Mouse (Mus musculus) kidney, adult 2 months (tissue): ENCODE results near the gene Psip1. TPM values are rescaled to one million over a fixed set of nuclear protein-coding genes. Genes with fewer than 3 reads are reported as not detected.

Experiments used
- DNase-seq: peaks from one replicate; pipeline ENCODE4 v3.0.0; 2021
- H3K27ac ChIP-seq: fragments of 200-500 bp; 2 replicates; pipeline ENCODE4 v1.5.1; 2012; ENCODE audit warnings: low read depth, low read length, control low read depth, inconsistent platforms; ENCODE audit not compliant: insufficient read depth
- H3K27me3 ChIP-seq: fragments of 200-500 bp; replicated peaks from 2 replicates; pipeline ENCODE4 v1.6.1; 2012; ENCODE audit warnings: mild to moderate bottlenecking, moderate library complexity, low read length, inconsistent platforms; ENCODE audit not compliant: control insufficient read depth, insufficient read depth
- H3K36me3 ChIP-seq: fragments of 200-500 bp; 2 replicates; pipeline ENCODE4 v1.6.1; 2012; ENCODE audit warnings: mild to moderate bottlenecking, moderate library complexity, low read length, inconsistent platforms; ENCODE audit not compliant: control insufficient read depth, insufficient read depth
- H3K4me1 ChIP-seq: fragments of 200-500 bp; 2 replicates; pipeline ENCODE4 v1.6.1; 2011; ENCODE audit warnings: low read length; ENCODE audit not compliant: control insufficient read depth, insufficient read depth
- H3K4me3 ChIP-seq: fragments of 200-500 bp; 2 replicates; pipeline ENCODE4 v1.5.1; 2011; ENCODE audit warnings: mild to moderate bottlenecking, low read depth, low read length, control low read depth; ENCODE audit not compliant: insufficient read depth
- CTCF ChIP-seq: fragments of 200-500 bp; conservative IDR thresholded peaks from 2 replicates; pipeline ENCODE4 v1.5.1; 2011; ENCODE audit warnings: low read depth, mild to moderate bottlenecking, control low read depth, low read length, moderate library complexity, mixed read lengths; ENCODE audit not compliant: insufficient read depth, insufficient read length
- POLR2A ChIP-seq: fragments of 200-500 bp; IDR thresholded peaks from one replicate; pipeline ENCODE4 v1.6.1; 2011; ENCODE audit warnings: low read depth, low read length, control low read depth
- WGBS: fragments of 180-500 bp; shearing (Covaris S2); methylation state at CpG from one replicate; pipeline ENCODE4 v1.1.7; 2018; 5-methylcytosine and 5-hydroxymethylcytosine counted together
- polyA plus RNA-seq: library from polyadenylated mRNA; depleted of rRNA; stranded (reverse); fragments of >200 nt; gene quantifications from 2 replicates; pipeline ENCODE4 v1.2.3, GENCODE M21; 2012

Gene Psip1
- polyA plus RNA-seq, 1 experiment, result 11.0 TPM

DNA sequence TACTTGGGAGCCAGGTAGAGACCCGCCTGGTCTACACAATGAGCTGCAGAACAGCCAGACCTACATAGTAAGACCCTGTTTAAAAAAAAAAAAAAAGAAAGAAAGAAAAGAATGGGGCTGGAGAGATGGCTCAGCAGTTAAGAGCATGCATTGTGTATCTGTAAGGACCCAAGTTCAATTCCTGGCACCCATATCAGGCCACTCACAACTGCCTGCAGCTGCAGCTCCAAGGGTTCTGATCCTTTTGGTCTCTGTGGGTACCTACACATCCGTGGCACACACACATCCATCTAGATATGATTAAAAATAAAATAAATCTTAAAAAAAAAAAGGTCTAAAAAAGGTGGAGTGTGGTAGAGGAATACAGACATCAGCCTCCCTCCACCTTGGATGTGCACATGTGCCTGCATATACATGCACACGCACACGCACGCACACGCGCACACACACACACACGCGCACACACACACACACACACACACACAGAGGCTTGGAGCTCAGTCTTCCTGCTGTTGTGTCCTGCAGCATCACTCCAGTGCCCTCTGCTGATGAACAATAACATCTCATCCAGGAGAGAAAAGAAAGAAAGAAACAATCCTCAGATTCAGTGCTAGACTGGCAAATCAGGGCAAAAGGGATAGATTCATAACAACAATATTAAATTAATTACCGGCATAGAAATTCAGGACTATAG lies 28.9 kb upstream of the Psip1 start:
- H3K36me3 ChIP-seq, result no peaks in the 10 kb centered on the region
- no peaks in the 10 kb centered on the region for H3K4me1 ChIP-seq
- H3K4me3 ChIP-seq, result no peak overlapping the region
- TF ChIP-seq POLR2A (no peak), CTCF (peak; percentile 30; the same call in 1 of the 2 replicates)
- no peak for DNase-seq
- no peak overlapping the region for H3K27ac ChIP-seq
- 83% methylated on average over 10 of the region's 10 CpGs for WGBS
- no peaks in the 10 kb centered on the region for H3K27me3 ChIP-seq

DNA sequence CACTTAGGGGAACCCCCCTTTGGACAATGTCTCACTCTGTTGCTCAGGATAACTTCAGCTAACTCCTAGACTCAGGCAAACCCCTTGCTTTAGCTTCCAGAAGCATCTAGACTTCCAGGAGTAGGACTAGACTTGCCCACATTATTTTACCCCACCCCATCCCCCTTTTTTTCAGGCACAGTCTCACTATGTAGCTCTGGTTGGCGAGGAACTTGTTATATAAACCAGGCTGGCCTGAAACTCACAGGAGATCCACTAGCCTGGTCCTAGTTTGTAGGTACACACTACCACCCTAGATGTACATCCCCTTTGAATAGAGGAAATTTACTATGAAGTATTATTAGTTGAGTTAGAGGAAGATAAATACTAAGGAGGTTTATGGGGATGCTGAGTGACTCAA lies 27.9 kb upstream of the Psip1 start:
- H3K27ac ChIP-seq, result no peak overlapping the region

GRCm38 (mm10) chr4:83512644-83513043 lies 26.4 kb upstream of the Psip1 start:
- no peak overlapping the region for H3K27ac ChIP-seq
- DNase-seq, result no peak
- WGBS, result 51% methylated on average over 2 of the region's 2 CpGs
- no peaks in the 10 kb centered on the region for H3K4me1 ChIP-seq
- H3K4me3 ChIP-seq, result no peak overlapping the region
- TF ChIP-seq CTCF (no peak), POLR2A (no peak)
- H3K27me3 ChIP-seq, result no peaks in the 10 kb centered on the region
- no peaks in the 10 kb centered on the region for H3K36me3 ChIP-seq

More for the DNA sequence above, 27.9 kb upstream of the Psip1 start:
- 90% methylated on average over 1 of the region's 1 CpGs for WGBS
- no peaks in the 10 kb centered on the region for H3K36me3 ChIP-seq
- TF ChIP-seq POLR2A, result no peak
- no peak for TF ChIP-seq CTCF
- no peak overlapping the region for H3K4me3 ChIP-seq
- H3K4me1 ChIP-seq, result no peaks in the 10 kb centered on the region
- no peak for DNase-seq
- H3K27me3 ChIP-seq, result no peaks in the 10 kb centered on the region

DNA sequence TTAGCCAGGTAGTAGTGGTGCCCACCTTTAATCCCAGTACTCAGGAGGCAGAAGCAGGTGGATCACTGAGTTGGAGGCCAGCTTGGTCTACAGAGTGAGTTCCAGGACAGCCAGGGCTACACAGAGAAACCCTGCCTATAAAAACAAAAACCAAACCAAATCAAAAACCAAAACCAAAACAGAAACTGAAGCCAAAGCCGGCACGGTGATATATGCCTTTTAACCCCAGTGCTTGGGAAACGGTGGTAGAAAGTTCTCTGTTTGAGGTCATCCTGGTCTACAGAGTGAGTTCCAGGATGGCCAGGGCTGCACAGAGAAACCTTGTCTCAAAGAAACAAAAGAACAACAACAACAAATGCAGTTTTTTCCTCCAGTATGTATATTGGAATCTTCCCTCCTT lies 26.0 kb upstream of the Psip1 start:
- Histone ChIP-seq H3K27ac (no peak overlapping the region), H3K27me3 (no peaks in the 10 kb centered on the region), H3K4me1 (no peaks in the 10 kb centered on the region), H3K4me3 (no peak overlapping the region), H3K36me3 (no peaks in the 10 kb centered on the region)
- 56% methylated on average over 3 of the region's 3 CpGs for WGBS
- TF ChIP-seq CTCF (no peak), POLR2A (no peak)
- no peak for DNase-seq

- WGBS, result 74% methylated on average over 8 of the region's 8 CpGs
These were observed 24.8 kb upstream of the Psip1 start for GRCm38 (mm10) chr4:83511083-83511482.

DNA sequence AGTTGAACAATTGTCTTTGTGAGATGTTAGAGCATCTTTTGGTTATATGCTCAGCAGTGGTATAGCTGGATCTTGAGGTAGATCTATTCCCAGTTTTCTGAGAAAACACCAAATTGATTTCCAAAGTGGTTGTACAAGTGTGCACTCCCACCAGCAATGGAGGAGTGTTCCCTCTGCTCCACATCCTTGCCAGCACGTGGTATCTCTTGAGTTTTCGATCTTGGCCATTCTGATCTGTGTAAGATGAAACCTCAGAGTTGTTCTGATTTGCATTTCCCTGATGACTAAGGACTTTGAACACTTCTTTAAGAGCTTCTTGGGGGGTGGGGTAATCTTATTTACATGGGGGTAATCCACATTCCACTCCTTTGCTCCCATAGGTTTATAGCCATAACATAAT lies 23.3 kb upstream of the Psip1 start:
- DNase-seq, result no peak
- no peaks in the 10 kb centered on the region for H3K27me3 ChIP-seq
- no peaks in the 10 kb centered on the region for H3K4me1 ChIP-seq
- WGBS, result 37% methylated on average over 2 of the region's 2 CpGs
- H3K36me3 ChIP-seq, result no peaks in the 10 kb centered on the region
- no peak overlapping the region for H3K27ac ChIP-seq
- no peak for TF ChIP-seq CTCF
- no peak for TF ChIP-seq POLR2A
- no peak overlapping the region for H3K4me3 ChIP-seq

More at GRCm38 (mm10) chr4:83511083-83511482, 24.8 kb upstream of the Psip1 start:
- TF ChIP-seq POLR2A, result no peak
- TF ChIP-seq CTCF, result no peak
- Histone ChIP-seq H3K27me3 (no peaks in the 10 kb centered on the region), H3K36me3 (no peaks in the 10 kb centered on the region), H3K4me1 (no peaks in the 10 kb centered on the region), H3K4me3 (no peak overlapping the region), H3K27ac (no peak overlapping the region)
- no peak for DNase-seq

GRCm38 (mm10) chr4:83501037-83501430 lies 14.8 kb upstream of the Psip1 start:
- TF ChIP-seq POLR2A, result no peak
- TF ChIP-seq CTCF, result no peak
- 50% methylated on average over 7 of the region's 7 CpGs for WGBS
- no peak for DNase-seq
- H3K4me1 ChIP-seq, result no peaks in the 10 kb centered on the region
- H3K27ac ChIP-seq, result no peak overlapping the region
- H3K27me3 ChIP-seq, result no peaks in the 10 kb centered on the region
- no peaks in the 10 kb centered on the region for H3K36me3 ChIP-seq
- no peak overlapping the region for H3K4me3 ChIP-seq
